Mouse (Mus musculus) intestine, embryonic 14.5 days (tissue): ENCODE measurements around the gene Grb2. TPM values are rescaled to one million over a fixed set of nuclear protein-coding genes. Genes with fewer than 3 reads are reported as not detected.
"Not testable (repeated sequence)": the region's sequence is repeated elsewhere in the genome, so short reads cannot be mapped to it uniquely, and the experiment has no call there.

Experiments used
- ATAC-seq: fragments of 200-750 bp; cut with Nextera tagmentation; replicated peaks from 2 replicates; pipeline ENCODE4 v1.8.0; 2017; ENCODE audit warnings: low read depth, moderate number of reproducible peaks, moderate TSS enrichment, moderate library complexity; ENCODE audit not compliant: low FRiP score, low TSS enrichment
- DNase-seq: peaks from one replicate; pipeline ENCODE4 v3.0.0-alpha.2; 2018; ENCODE audit warnings: low spot score
- H3K27ac ChIP-seq: fragments of 300-500 bp; sonication (generic); 2 replicates; pipeline ENCODE4 v1.5.1; 2014; ENCODE audit warnings: low read depth, mild to moderate bottlenecking, control low read depth
- H3K27me3 ChIP-seq: fragments of 300-500 bp; sonication (generic); replicated peaks from 2 replicates; pipeline ENCODE4 v1.6.1; 2014; ENCODE audit warnings: low read length, control low read depth; ENCODE audit not compliant: control insufficient read depth, insufficient read depth
- H3K36me3 ChIP-seq: fragments of 300-500 bp; sonication (generic); 2 replicates; pipeline ENCODE4 v1.6.1; 2014; ENCODE audit warnings: low read length, control low read depth; ENCODE audit not compliant: control insufficient read depth, insufficient read depth
- H3K4me1 ChIP-seq: fragments of 300-500 bp; sonication (generic); replicated peaks from 2 replicates; pipeline ENCODE4 v1.6.1; 2014; ENCODE audit warnings: low read length, control low read depth, mixed read lengths; ENCODE audit not compliant: control insufficient read depth, insufficient read depth
- H3K4me2 ChIP-seq: fragments of 300-500 bp; sonication (generic); 2 replicates; pipeline ENCODE4 v1.6.1; 2014; ENCODE audit warnings: low read length
- H3K4me3 ChIP-seq: fragments of 300-500 bp; sonication (generic); 2 replicates; pipeline ENCODE4 v1.5.1; 2014; ENCODE audit warnings: low read depth, low read length, control low read depth, mixed read lengths
- H3K9ac ChIP-seq: fragments of 300-500 bp; sonication (generic); 2 replicates; pipeline ENCODE4 v1.6.1; 2014; ENCODE audit warnings: mild to moderate bottlenecking, low read length
- H3K9me3 ChIP-seq: fragments of 300-500 bp; sonication (generic); 2 replicates; pipeline ENCODE4 v1.6.1; 2016; ENCODE audit warnings: low read length, control low read depth; ENCODE audit not compliant: control insufficient read depth
- WGBS: fragments of 180-500 bp; shearing (Covaris S2); extraction: QIAGEN DNeasy Blood & Tissue Kit; methylation state at CpG from one replicate; pipeline ENCODE4 v1.1.7; 2014; 5-methylcytosine and 5-hydroxymethylcytosine counted together
- polyA plus RNA-seq: library from polyadenylated mRNA; unstranded; fragments of >200 nt; fragmentation: Nextera tagmentation; extraction: Ambion mirVana; gene quantifications from 2 replicates; pipeline ENCODE4 v1.2.1, GENCODE M21; 2014

Grb2 gene
- polyA plus RNA-seq, 1 experiment from 2014 or later = 52.3 TPM

- DNase-seq = no peak
- Histone ChIP-seq H3K9me3 (no peaks in the 10 kb centered on the region), H3K9ac (no peak overlapping the region), H3K4me1 (no peaks in the 10 kb centered on the region), H3K27ac (no peak overlapping the region), H3K27me3 (no peaks in the 10 kb centered on the region), H3K36me3 (peaks cover 34% of the 10 kb centered on the region), H3K4me2 (no peak overlapping the region), H3K4me3 (no peak overlapping the region)
- 86% methylated on average over 3 of the region's 3 CpGs for WGBS
- no peak for ATAC-seq
Measured at GRCm38 (mm10) chr11:115653194-115653593, 55.2 kb downstream of the Grb2 start.

DNA sequence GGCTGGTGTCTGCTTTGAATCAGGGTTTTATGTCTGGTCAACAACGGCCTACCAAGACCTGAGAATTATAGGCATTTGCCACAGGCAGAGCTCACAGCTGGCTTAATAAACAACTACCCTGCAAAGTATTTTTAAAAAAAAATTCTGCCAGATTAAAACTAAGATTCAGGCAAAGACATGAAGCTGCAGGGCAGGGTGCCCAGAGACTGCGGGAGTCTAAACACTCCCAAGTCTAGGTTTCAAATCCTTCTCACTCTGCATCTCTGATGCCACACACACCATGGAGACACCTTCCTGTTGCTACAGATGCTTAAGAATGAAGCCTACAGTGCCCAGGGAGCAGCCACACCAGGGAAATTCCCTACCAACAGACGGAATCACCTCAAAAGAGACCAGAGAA lies 56.7 kb downstream of the Grb2 start:
- DNase-seq (no peak), ATAC-seq (no peak)
- no peak overlapping the region for H3K27ac ChIP-seq
- no peak overlapping the region for H3K4me3 ChIP-seq
- H3K4me2 ChIP-seq = no peak overlapping the region
- H3K27me3 ChIP-seq = no peaks in the 10 kb centered on the region
- peaks cover 39% of the 10 kb centered on the region for H3K36me3 ChIP-seq
- H3K4me1 ChIP-seq = no peaks in the 10 kb centered on the region
- H3K9me3 ChIP-seq = no peaks in the 10 kb centered on the region
- no peak overlapping the region for H3K9ac ChIP-seq
- whole genome bisulfite sequencing = 89% methylated on average over 3 of the region's 3 CpGs

DNA sequence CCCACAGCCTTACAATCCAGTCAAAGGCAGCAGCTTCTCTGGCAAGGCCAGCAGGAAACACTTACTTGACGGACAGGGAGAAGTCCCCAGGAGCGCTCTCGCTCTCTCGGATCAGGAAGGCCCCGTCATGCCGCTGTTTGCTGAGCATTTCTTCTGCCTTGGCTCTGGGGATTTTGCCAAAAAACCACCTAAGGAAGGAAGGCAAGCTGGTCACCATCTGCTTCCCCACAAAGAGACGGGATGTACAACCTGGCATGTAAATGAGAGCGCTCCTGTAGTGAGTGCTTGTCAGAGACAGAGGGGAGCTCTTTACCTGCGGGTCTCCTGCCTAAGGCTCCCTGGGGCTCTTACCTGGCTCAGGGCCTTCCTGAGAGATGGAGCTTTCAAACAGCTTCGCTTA lies 58.7 kb downstream of the Grb2 start:
- Histone ChIP-seq H3K27ac (no peak overlapping the region), H3K4me1 (no peaks in the 10 kb centered on the region), H3K4me3 (no peak overlapping the region), H3K4me2 (no peak overlapping the region), H3K36me3 (peaks cover 44% of the 10 kb centered on the region), H3K9ac (no peak overlapping the region), H3K27me3 (no peaks in the 10 kb centered on the region), H3K9me3 (no peaks in the 10 kb centered on the region)
- ATAC-seq = no peak
- no peak for DNase-seq
- WGBS = 71% methylated on average over 10 of the region's 10 CpGs

GRCm38 (mm10) chr11:115647459-115647858 lies 60.9 kb downstream of the Grb2 start:
- DNase-seq (peak; percentile 62), ATAC-seq (no peak)
- peaks cover 45% of the 10 kb centered on the region for H3K36me3 ChIP-seq
- H3K9me3 ChIP-seq = no peaks in the 10 kb centered on the region
- no peak overlapping the region for H3K9ac ChIP-seq
- no peak overlapping the region for H3K4me2 ChIP-seq
- no peak overlapping the region for H3K27ac ChIP-seq
- 63% methylated on average over 6 of the region's 6 CpGs for WGBS
- no peaks in the 10 kb centered on the region for H3K27me3 ChIP-seq
- no peaks in the 10 kb centered on the region for H3K4me1 ChIP-seq
- no peak overlapping the region for H3K4me3 ChIP-seq

- Histone ChIP-seq H3K4me3 (no peak overlapping the region), H3K4me2 (no peak overlapping the region), H3K9ac (no peak overlapping the region), H3K27ac (no peak overlapping the region), H3K4me1 (no peaks in the 10 kb centered on the region), H3K27me3 (no peaks in the 10 kb centered on the region), H3K9me3 (no peaks in the 10 kb centered on the region), H3K36me3 (peaks cover 45% of the 10 kb centered on the region)
- WGBS = 93% methylated on average over 9 of the region's 9 CpGs
- no peak for ATAC-seq
- DNase-seq = no peak
Measured at GRCm38 (mm10) chr11:115646439-115646838, 62.0 kb downstream of the Grb2 start.

DNA sequence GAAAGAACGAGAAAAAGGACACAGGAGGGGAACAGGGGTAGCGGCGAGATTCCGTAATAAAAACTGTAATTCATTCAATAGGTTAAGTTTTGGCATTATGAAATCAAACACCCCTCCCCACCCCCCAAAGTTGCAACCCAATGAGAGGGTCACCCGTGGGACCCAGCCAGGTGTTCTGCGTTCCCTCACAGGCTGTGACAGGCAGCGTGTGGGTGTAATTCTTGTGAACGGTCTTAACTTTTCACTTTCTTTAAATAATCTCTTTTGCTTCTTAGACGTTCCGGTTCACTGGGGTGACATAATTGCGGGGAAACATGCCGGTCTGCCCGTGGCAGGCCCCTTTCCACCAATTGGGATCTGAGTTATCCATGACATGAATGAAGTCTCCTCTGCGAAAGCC lies 62.9 kb downstream of the Grb2 start:
- H3K9ac ChIP-seq, H3K27ac ChIP-seq, DNase-seq, H3K9me3 ChIP-seq, ATAC-seq, H3K4me2 ChIP-seq, H3K4me3 ChIP-seq, H3K4me1 ChIP-seq, H3K27me3 ChIP-seq: not testable (repeated sequence)
- H3K36me3 ChIP-seq = peaks cover 39% of the 10 kb centered on the region
- WGBS = 67% methylated on average over 14 of the region's 14 CpGs

DNA sequence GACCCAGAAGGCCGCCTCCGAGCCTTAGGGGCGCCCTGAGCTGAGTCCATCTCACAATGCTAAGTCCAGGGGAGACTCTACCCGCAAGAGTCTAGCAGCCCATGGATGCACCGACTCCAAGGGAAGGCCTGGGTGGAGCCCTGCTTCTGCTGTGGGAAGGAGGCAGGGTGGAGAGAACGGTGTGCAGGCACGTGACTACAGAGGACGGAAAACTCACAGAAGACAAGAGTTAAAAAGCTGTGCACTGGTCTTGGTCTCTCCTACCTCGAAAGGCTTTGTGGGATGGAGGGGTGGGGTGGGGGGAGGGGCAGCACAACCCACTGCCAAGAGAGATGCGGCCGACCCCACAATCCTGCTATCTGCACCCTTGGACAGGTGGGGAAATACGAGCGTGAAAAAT lies 64.1 kb downstream of the Grb2 start:
- no peak overlapping the region for H3K27ac ChIP-seq
- no peaks in the 10 kb centered on the region for H3K9me3 ChIP-seq
- no peak overlapping the region for H3K9ac ChIP-seq
- WGBS = 93% methylated on average over 13 of the region's 13 CpGs
- DNase-seq (no peak), ATAC-seq (no peak)
- no peak overlapping the region for H3K4me2 ChIP-seq
- no peak overlapping the region for H3K4me3 ChIP-seq
- H3K36me3 ChIP-seq = peaks cover 31% of the 10 kb centered on the region
- H3K4me1 ChIP-seq = no peaks in the 10 kb centered on the region
- H3K27me3 ChIP-seq = no peaks in the 10 kb centered on the region

- Histone ChIP-seq H3K36me3 (peaks cover 24% of the 10 kb centered on the region), H3K27me3 (no peaks in the 10 kb centered on the region), H3K4me1 (no peaks in the 10 kb centered on the region), H3K4me2 (no peak overlapping the region), H3K9me3 (no peaks in the 10 kb centered on the region), H3K4me3 (no peak overlapping the region), H3K9ac (no peak overlapping the region), H3K27ac (no peak overlapping the region)
- DNase-seq (no peak), ATAC-seq (no peak)
- WGBS = 71% methylated on average over 10 of the region's 10 CpGs
Measured at GRCm38 (mm10) chr11:115643265-115643664, 65.1 kb downstream of the Grb2 start.

DNA sequence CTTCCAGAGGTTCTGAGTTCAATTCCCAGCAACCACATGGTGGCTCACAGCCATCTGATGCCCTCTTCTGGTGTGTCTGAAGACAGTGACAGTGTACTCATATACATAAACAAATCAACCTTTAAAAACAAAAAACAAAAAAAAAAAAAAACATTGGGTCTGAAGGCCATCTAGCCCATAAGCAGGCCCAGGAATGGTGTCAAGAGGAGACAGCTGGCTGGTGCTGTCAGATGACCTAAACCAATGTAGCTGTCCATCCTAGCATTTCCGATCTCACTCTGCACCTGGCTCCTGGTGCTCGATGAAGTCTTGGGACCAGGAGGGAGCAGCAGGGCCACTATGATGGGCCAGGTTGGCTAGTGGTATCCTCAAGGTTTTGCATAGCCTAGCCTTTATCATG lies 65.7 kb downstream of the Grb2 start:
- no peaks in the 10 kb centered on the region for H3K4me1 ChIP-seq
- H3K36me3 ChIP-seq = peaks cover 19% of the 10 kb centered on the region
- no peak overlapping the region for H3K4me2 ChIP-seq
- H3K27ac ChIP-seq = no peak overlapping the region
- no peaks in the 10 kb centered on the region for H3K27me3 ChIP-seq
- no peaks in the 10 kb centered on the region for H3K9me3 ChIP-seq
- no peak overlapping the region for H3K4me3 ChIP-seq
- no peak for ATAC-seq
- WGBS = 92% methylated on average over 2 of the region's 2 CpGs
- H3K9ac ChIP-seq = no peak overlapping the region
- DNase-seq = no peak
